Mouse (Mus musculus) central nervous system, embryonic 11.5 days (tissue): ENCODE measurements around the gene Ndufc2. TPM values are rescaled to one million over a fixed set of nuclear protein-coding genes. Genes with fewer than 3 reads are reported as not detected.

Source experiments
- polyA plus RNA-seq: library from polyadenylated mRNA; depleted of rRNA; stranded (reverse); fragments of >200 nt; gene quantifications from 2 replicates; pipeline ENCODE4 v1.2.3, GENCODE M21; 2012; rRNA removed

Ndufc2 gene
- 244 and 291 TPM in 2 replicates for polyA plus RNA-seq

DNA sequence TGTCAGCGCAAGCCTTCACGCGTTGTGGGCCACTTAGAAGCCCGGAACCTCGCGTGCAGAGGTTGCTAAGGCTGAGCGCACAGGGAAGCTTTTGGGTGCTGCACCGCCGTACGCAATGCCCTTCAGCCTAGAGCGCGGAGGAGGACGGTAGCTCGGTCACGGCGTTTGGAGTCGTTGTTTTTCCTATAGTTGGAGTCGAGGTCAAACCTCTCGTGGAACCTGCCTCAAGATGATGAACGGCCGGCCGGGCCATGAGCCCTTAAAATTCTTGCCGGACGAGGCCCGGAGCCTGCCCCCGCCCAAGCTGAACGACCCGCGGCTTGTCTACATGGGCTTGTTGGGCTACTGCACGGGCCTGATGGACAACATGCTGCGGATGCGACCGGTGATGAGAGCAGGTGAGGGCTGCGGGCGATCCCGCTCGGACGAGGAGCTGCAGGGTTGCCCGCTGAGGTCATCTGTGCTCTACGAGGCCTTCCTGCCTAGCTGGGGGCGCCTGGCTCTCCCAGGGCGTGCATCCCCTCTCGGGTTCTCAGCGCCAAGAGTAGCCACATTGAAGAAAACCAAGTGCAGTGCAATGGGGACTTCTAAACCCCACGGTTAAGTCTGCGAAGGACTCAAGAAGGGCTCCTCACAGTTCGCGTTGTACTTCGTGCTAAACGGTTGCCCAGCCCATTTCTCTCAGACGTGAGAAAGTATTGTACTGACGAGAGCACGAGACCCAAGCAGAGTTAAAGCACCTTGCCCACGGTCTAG, at the start of gene Ndufc2:
TSS of gene Ndufc2 (plus strand) at position 44 of the 756 bp plus-strand sequence.

DNA sequence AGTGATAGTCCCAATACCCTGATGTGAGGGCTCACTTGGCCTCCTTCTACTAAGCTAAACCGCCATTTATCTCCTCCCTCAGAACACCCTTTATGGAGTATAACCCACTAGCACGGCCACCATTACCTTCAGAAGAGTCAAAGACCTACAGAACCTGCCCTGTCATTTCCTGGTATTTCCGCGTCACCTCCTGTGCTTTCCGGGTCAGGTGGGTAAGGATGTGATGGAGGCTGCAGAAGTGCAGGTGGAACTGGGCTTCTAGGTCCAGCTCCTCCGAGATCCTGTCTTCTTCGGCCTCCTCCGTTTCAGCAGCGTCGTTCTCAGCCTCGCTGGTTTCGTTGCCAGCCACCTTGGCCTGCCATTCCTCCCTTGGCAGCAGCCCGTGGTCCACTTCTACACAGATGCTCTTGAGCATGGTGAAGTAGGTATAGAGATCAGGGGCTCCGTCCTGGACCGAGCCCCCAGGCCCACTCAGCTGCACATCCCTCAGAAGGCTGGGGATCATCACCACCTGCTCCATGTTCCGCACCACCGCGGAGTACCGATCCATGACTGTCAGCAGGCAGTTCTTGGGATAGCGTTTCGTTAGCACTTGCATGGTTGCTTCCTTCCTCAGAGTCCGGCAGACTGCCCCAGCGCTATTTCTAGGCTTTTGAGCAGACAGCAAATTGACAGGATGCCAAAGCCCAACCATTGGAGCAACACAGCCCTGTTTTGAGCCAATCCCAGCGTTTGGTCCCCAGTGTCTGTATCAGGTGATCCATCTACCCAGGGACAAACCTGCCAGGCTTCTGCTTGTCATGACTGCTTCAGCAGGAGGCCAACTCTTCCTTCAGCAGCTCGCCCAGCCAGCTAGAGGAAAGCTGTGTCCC, 17.3 kb downstream of the Ndufc2 start, which contains the start of gene Thrsp:
TSS of gene Thrsp (minus strand) at position 825 of the 872 bp plus-strand sequence.

DNA sequence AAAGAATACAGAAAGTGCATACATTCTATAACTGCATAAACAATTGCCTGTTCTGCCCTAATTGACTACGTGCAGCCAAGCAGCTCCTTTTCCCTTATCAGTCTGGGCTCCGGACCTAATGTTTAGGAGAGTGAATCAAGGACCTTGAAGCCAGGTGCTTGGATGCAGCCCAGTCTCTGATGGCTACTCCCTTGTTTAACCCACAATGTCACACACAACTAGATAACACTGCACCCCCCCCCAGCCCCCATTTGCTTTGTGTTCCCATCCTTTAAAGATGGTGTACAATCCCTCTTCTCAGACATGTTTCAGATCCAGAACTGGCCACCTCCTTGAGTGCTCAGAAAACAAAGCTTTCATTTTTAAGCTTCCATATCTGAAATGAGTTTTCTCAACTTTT, 51.2 kb downstream of the Ndufc2 start, which contains the start of gene Kctd14:
TSS of gene Kctd14 (plus strand) at position 301 of the 400 bp plus-strand sequence.

Other genes starting within 250 kb of the Ndufc2 start
- 6.8 and 7.6 TPM in 2 replicates for gene Usp35, start 68.0 kb upstream of the Ndufc2 start, polyA plus RNA-seq
- gene Kctd21, start 67.7 kb upstream of the Ndufc2 start, polyA plus RNA-seq = 3.7 and 4.7 TPM in 2 replicates
- gene Alg8, start 28.4 kb upstream of the Ndufc2 start, polyA plus RNA-seq = 49.5 and 51.1 TPM in 2 replicates
- 0.09 and 0.11 TPM in 2 replicates for gene Thrsp, start 17.7 kb downstream of the Ndufc2 start, polyA plus RNA-seq
- 3.0 and 4.0 TPM in 2 replicates for gene Kctd14, start 51.3 kb downstream of the Ndufc2 start, polyA plus RNA-seq
- gene Ints4, start 81.0 kb downstream of the Ndufc2 start, polyA plus RNA-seq = 63.1 and 80.0 TPM in 2 replicates
- gene Aamdc, start 179.5 kb downstream of the Ndufc2 start, polyA plus RNA-seq = 33.8 and 35.4 TPM in 2 replicates
- gene Rsf1, start 179.9 kb downstream of the Ndufc2 start, polyA plus RNA-seq = 20.9 and 40.3 TPM in 2 replicates